Mouse (Mus musculus) stomach, postnatal 0 days (tissue): ENCODE measurements at regions not wholly inside any gene's neighbourhood (a gene's known extent, or its start where the extent isn't known, plus 50 kb on each side); places are given as distances from the start of the nearest gene placed in this dataset.

Experiments
- CTCF ChIP-seq: IDR thresholded peaks from 2 replicates; pipeline ENCODE4 v1.5.1; 2016; ENCODE audit warnings: antibody characterized with exemption, low read depth, mild to moderate bottlenecking, moderate library complexity
- EP300 ChIP-seq: optimal IDR thresholded peaks from 2 replicates; pipeline ENCODE3; 2016; ENCODE audit warnings: antibody characterized with exemption

DNA sequence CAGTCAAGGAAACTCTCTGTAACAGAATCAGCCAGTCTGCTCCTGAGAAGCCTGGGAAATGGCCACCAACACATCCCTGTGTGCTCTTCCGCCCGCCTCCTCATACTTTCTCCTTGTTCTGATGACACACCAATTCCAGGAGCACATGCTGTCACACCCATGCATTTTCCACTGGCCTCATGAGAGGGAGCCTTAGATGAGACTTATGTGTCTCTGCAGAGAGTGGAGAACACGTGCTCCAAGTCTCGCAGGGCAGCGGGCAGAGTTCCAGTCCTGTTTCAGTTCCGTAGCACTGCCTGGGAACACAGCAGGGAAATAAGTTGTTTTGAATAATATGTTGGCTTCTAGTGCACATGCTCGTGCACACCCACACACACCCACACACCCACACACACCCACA lies 116.7 kb upstream of the Zfp706 start:
- TF ChIP-seq CTCF = no peak
- TF ChIP-seq EP300 = no peak
